Comparison of ENCODE assay signal across 25 mouse cellular contexts in the genomic region with DNA sequence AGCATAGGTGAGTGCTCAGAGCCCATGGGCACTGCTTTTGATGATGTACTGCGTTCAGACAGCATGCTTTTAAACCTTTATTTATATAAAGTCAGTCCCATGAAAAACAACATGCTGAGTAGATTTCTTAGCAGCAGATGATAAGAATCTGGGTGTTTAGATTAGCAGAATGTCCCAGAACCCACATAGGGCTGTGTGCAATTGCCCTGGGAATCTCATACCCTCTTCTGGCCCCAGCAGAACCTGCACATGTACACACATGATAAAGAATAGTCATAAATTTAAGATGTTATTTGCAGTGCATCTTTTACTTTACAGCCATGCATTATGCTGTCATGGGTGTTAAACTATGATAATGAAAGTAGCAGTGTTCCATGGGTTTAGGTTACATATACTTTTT.
"Had no signal": no experiment of that assay in that cellular context is flagged by ENCODE, and none has a peak within 500 bp of the region (broad histone marks: within the 10 kb centered on the region; RNA-seq: fewer than 3 reads in every experiment).

No protein-coding gene starts in this region.

- H3K4me1 ChIP-seq: hindbrain, embryonic 10.5 days; hindbrain, embryonic 12.5 days; kidney, embryonic 15.5 days had no signal

- H3K27me3 ChIP-seq: heart, embryonic 12.5 days; hindbrain, embryonic 12.5 days; kidney, embryonic 15.5 days had no signal

- H3K27ac ChIP-seq: gastrocnemius, adult 2 months; heart, embryonic 10.5 days; hindbrain, embryonic 10.5 days; hindbrain, embryonic 12.5 days; hindbrain, embryonic 14.5 days; kidney, embryonic 15.5 days; kidney, postnatal 0 days; limb, embryonic 10.5 days; limb, embryonic 12.5 days; liver, embryonic 14.5 days had no signal

- H3K9me3 ChIP-seq: heart, embryonic 10.5 days; heart, embryonic 12.5 days; hindbrain, embryonic 10.5 days; hindbrain, embryonic 12.5 days; kidney, embryonic 15.5 days; limb, embryonic 10.5 days; limb, embryonic 12.5 days had no signal

- H3K9ac ChIP-seq: heart, embryonic 12.5 days; hindbrain, embryonic 12.5 days; hindbrain, embryonic 14.5 days; kidney, embryonic 15.5 days; limb, embryonic 12.5 days; liver, embryonic 14.5 days had no signal

- ATAC-seq: hindbrain, embryonic 16.5 days; intestine, embryonic 16.5 days had no signal

- H3K4me2 ChIP-seq: heart, embryonic 12.5 days; hindbrain, embryonic 12.5 days; hindbrain, embryonic 14.5 days; kidney, embryonic 15.5 days; limb, embryonic 12.5 days had no signal

- H3K4me3 ChIP-seq: gastrocnemius, adult 2 months; heart, embryonic 10.5 days; heart, embryonic 12.5 days; hindbrain, embryonic 10.5 days; hindbrain, embryonic 12.5 days; kidney, embryonic 15.5 days; limb, embryonic 10.5 days; limb, embryonic 12.5 days had no signal

- DNase-seq: gastrocnemius, adult 2 months; gastrocnemius, postnatal 10 days; gastrocnemius, postnatal 25 days; heart, adult 18-20 months; heart, postnatal 10 days; heart, postnatal 4 days; kidney, adult 11 months; kidney, adult 2 months; kidney, adult 9 months; kidney, postnatal 14 days; kidney, postnatal 36 days; layer of hippocampus, adult 9-11 months; layer of hippocampus, postnatal 36 days had no signal
